Mouse (Mus musculus) brown adipose tissue, adult 24 weeks (tissue): ENCODE measurements around the gene Hist1h2ah. TPM values are rescaled to one million over a fixed set of nuclear protein-coding genes. Genes with fewer than 3 reads are reported as not detected.
A peak's percentile ranks its signal among the peaks of the same experiment; 100 is the strongest.
"Not testable (repeated sequence)": the region's sequence is repeated elsewhere in the genome, so short reads cannot be mapped to it uniquely, and the experiment has no call there.

ENCODE experiments used
- H3K27ac ChIP-seq: fragments of 200-500 bp; replicated peaks from 2 replicates; pipeline ENCODE4 v1.5.1; 2012; ENCODE audit warnings: low read depth, mild to moderate bottlenecking, low read length
- H3K4me1 ChIP-seq: fragments of 200-500 bp; 2 replicates; pipeline ENCODE4 v1.6.1; 2012; ENCODE audit warnings: low read length, mixed read lengths; ENCODE audit not compliant: control insufficient read depth, insufficient read depth, insufficient read length
- H3K4me3 ChIP-seq: fragments of 200-500 bp; 2 replicates; pipeline ENCODE4 v1.5.1; 2012; ENCODE audit warnings: low read depth, mild to moderate bottlenecking, low read length, moderate library complexity; ENCODE audit not compliant: insufficient read depth
- polyA plus RNA-seq: library from polyadenylated mRNA; stranded (reverse); fragments of >200 nt; gene quantifications from 2 replicates; pipeline ENCODE4 v1.2.4, GENCODE M21; 2012; ENCODE audit not compliant: missing spikeins, insufficient read depth, insufficient read length

Gene Hist1h2ah
- polyA plus RNA-seq, 1 experiment, result not detected

- not testable (repeated sequence) for H3K4me1 ChIP-seq
- H3K4me3 ChIP-seq, result peak within 1 kb of the TSS; percentile 59
- H3K27ac ChIP-seq, result 0 out of 2 replicates have a peak within 1 kb of the TSS, but pooled peaks have one; percentile 40
These were observed 7.5 kb upstream of the Hist1h2ah start, which contains the start of the genes Hist1h2ag and Hist1h2bj for GRCm38 (mm10) chr13:22042568-22043502. Gene Hist1h2ag, minus strand, starts transcription at chr13:22042944. Gene Hist1h2bj, plus strand, starts transcription at chr13:22043214.

DNA sequence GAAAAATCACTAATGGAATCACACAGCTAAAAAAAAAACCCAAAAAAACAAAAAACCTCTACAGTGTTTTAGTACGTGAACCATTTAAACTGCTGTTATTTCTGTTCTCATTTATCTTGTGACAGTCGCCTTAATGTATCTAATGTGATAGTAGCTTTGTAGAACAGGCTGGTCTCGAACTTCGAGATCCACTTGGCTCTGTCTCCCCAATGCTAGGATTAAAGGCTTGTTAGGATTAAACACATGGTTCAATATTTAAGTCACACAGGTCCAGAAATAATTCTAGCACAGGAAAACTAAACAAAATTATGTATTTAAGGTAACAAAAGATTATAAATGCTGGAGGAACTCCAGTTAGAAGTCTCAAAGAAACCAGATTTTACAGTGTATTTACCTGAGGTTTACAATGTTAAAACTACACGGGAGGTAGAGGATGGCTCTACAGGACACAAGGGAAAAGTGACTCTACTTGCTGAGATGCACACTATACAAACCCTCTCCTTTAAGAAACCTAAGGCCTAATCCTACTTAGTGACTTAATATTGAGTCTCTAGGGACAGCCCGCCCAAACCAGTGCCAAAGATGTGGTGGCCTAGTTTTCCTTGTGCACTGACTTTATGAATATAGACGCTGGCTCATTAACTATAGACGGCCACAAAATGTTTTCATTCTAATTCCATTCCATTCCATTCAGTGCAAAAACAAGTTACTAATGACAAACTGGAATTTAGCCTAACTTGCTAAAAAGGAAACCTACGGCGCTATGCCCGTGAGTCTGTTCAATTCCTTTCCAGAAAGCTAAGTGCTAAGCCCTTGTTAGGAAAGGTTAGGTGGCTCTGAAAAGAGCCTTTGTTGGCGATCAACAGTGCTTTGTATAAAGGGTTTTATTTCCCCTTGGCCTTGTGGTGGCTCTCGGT is 6.5 kb upstream of the Hist1h2ah start:
- Histone ChIP-seq H3K4me1 (no peaks in the 10 kb centered on the region; the same call in 1 of the 2 replicates), H3K27ac (no peak overlapping the region), H3K4me3 (0 out of 2 replicates have a peak overlapping the region, but pooled peaks have one; percentile 11)

GRCm38 (mm10) chr13:22041142-22041536 is 5.8 kb upstream of the Hist1h2ah start, which contains the start of gene Hist1h4i:
Gene Hist1h4i, minus strand, starts transcription at chr13:22041362.
- H3K4me1 ChIP-seq, H3K27ac ChIP-seq: not testable (repeated sequence)
- peak within 1 kb of the TSS; percentile 45 for H3K4me3 ChIP-seq

DNA sequence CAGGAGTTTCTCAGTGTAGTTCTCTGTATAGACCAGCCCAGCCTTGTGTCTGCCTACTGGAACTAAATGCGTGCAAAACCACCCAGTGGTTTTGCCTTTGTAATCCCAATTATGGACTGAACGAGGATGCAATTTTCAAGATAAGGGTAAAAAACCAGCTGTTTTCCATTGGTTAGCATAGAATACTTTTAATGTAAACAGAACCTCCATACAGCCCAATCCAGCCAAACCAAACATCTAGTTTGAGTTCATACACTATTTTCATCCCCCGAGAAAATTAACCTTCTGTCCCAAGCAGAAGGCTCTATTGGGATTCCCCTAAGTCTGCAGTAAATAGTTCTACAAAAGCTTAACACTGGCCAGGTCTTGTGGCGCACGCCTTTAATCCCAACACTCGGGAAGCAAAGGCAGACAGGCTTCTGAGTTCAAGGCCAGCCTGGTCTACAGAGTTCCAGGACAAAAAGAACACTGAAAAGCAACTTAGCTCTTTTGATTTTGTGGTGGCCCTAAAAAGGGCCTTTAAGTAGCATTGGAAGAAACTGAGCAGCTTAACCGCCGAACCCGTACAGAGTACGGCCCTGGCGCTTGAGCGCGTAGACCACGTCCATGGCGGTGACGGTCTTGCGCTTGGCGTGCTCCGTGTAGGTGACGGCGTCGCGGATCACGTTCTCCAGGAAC is 5.2 kb upstream of the Hist1h2ah start:
- Histone ChIP-seq H3K4me3 (peak overlapping the region; percentile 45), H3K4me1 (peaks cover 3% of the 10 kb centered on the region), H3K27ac (no peak overlapping the region)

- H3K4me3 ChIP-seq, result no peak overlapping the region
- H3K27ac ChIP-seq, result no peak overlapping the region
- peaks cover 3% of the 10 kb centered on the region for H3K4me1 ChIP-seq
These were observed 4.6 kb upstream of the Hist1h2ah start for GRCm38 (mm10) chr13:22039951-22040463.

DNA sequence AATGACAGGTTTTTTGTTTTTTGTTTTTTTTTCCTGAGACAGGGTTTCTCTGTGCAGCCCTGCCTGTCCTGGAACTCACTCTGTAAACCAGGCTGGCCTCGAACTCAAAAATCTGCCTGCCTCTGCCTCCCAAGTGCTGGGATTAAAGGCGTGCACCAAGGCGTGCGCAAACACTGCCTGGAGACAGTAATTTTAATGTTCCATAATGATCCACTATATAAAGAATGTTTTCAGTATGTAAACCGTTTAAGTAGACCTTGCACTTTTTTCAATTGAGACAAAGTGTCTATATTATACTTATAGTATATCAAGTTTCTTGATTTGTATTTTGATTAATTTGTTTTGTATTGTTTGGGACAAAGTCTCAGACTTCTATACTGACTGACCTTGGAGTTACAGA is 4.0 kb upstream of the Hist1h2ah start:
- Histone ChIP-seq H3K4me1 (peaks cover 3% of the 10 kb centered on the region), H3K27ac (no peak overlapping the region), H3K4me3 (no peak overlapping the region)

DNA sequence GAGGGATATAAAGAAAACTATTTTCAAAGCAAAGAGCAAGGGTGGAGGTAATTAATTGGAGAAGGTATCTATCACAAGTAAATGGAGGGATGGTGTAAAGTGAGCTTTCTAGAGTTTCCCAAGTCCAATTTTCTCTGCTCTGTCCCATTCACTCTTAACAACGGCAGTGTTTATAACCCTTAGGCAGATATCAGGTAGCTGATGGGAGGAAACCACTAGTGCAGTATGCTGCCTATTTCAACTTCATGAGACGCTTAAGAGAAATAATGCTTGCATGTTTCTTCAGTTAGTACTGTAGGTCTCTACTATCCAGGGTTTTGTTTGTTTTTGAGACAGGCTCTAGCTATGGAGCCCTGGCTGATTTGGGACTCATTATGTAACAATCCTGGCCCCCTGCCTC is 2.0 kb upstream of the Hist1h2ah start:
- no peak overlapping the region for H3K4me3 ChIP-seq
- H3K27ac ChIP-seq, result no peak overlapping the region
- peaks cover 3% of the 10 kb centered on the region; the same call in 1 of the 2 replicates for H3K4me1 ChIP-seq

GRCm38 (mm10) chr13:22036986-22037385 is 1.6 kb upstream of the Hist1h2ah start:
- Histone ChIP-seq H3K4me1 (peaks cover 3% of the 10 kb centered on the region; the same call in 1 of the 2 replicates), H3K4me3 (no peak overlapping the region), H3K27ac (no peak overlapping the region)

GRCm38 (mm10) chr13:22036149-22036956 is 985 bp upstream of the Hist1h2ah start:
- Histone ChIP-seq H3K27ac (no peak overlapping the region), H3K4me3 (peak overlapping the region; percentile 34)

DNA sequence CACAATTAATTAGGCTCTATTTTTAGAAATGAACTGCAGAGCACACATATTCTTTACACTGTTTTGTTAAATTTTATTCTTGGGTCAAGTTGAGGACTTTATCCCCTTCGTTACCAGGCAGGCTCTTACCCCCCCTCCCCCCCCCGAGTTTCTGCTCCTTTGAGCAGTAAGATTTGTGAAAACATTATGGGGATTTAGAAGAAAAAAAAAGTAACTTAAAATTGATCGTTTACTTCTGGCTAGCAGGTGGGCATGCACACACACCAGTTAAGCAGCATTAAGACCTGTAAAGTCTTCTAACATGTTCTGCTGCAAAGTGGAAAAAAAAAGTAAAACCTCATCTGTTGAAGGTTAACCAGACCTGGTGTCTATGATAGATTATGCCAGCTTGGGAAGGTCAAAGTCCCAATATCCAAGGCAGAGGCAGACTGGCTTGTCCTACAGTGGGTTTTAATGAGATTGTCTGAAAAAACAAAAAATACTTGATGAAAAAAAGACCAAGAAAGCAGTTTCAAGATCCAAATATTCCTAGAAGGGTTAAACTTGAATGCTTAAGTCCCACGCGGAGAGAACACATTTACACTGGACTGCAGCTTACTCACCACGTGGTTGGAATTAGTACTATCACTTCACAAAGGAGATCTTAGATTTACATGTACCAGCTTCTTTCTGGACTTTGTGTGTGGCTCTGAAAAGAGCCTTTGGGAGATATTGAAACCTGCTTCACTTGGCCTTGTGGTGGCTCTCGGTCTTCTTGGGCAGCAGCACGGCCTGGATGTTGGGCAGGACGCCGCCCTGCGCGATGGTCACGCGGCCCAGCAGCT is 713 bp downstream of the Hist1h2ah start:
- H3K4me1 ChIP-seq, result peaks cover 3% of the 10 kb centered on the region; the same call in 1 of the 2 replicates
- peak overlapping the region; percentile 39 for H3K4me3 ChIP-seq
- H3K27ac ChIP-seq, result no peak overlapping the region

More at GRCm38 (mm10) chr13:22036149-22036956, 985 bp upstream of the Hist1h2ah start:
- peaks cover 3% of the 10 kb centered on the region; the same call in 1 of the 2 replicates for H3K4me1 ChIP-seq

- Histone ChIP-seq H3K4me3 (no peak overlapping the region), H3K27ac (no peak overlapping the region), H3K4me1 (peaks cover 3% of the 10 kb centered on the region; the same call in 1 of the 2 replicates)
These were observed 1.5 kb downstream of the Hist1h2ah start for GRCm38 (mm10) chr13:22033741-22034442.

GRCm38 (mm10) chr13:22030493-22030892 is 4.9 kb downstream of the Hist1h2ah start:
- H3K4me3 ChIP-seq, result no peak overlapping the region
- no peak overlapping the region for H3K27ac ChIP-seq
- no peaks in the 10 kb centered on the region for H3K4me1 ChIP-seq
